In genomic region chr15:84609825-84610442, GRCm38 (mm10) we compare ENCODE assay signal across 10 mouse cellular contexts. TPM values are rescaled to one million over a fixed set of nuclear protein-coding genes. Genes with fewer than 3 reads are reported as not detected.
DNase-seq lines count a peak whose midpoint lies in the region; ATAC-seq and TF ChIP-seq lines count a peak whose summit lies in the region.
"Had no signal": no experiment of that assay in that cellular context is flagged by ENCODE, and none has a peak within 500 bp of the region (broad histone marks: within the 10 kb centered on the region; RNA-seq: fewer than 3 reads in every experiment).

No protein-coding gene starts in this region.

- ATAC-seq in forebrain, embryonic 13.5 days: no peak

- no peak overlapping the region for H3K9ac ChIP-seq in MEL (ENCODE audit: control insufficient read depth, low read depth, low read length, poor library complexity, severe bottlenecking)
- no peak overlapping the region for H3K9ac ChIP-seq in forebrain, embryonic 13.5 days
- H3K9ac ChIP-seq: hindbrain, embryonic 13.5 days had no signal

- H3K4me1 ChIP-seq in MEL (ENCODE audit: control insufficient read depth in 1 of 2, insufficient read depth in 2 of 2, low read length in 2 of 2): peaks cover 4 to 21% of the 10 kb centered on the region in 2 experiments
- peaks cover 31% of the 10 kb centered on the region for H3K4me1 ChIP-seq in forebrain, embryonic 13.5 days

- peaks cover 0 to 17% of the 10 kb centered on the region in 2 experiments; a peak in 2 of 4 replicates for H3K36me3 ChIP-seq in MEL (ENCODE audit: control insufficient read depth in 1 of 2, insufficient read depth in 2 of 2, low read length in 2 of 2)
- H3K36me3 ChIP-seq in forebrain, embryonic 13.5 days (ENCODE audit: poor library complexity, severe bottlenecking): no peaks in the 10 kb centered on the region
- H3K36me3 ChIP-seq: hindbrain, embryonic 13.5 days had no signal

- no peak overlapping the region for H3K4me3 ChIP-seq in MEL (ENCODE audit: control insufficient read depth in 1 of 2, insufficient read depth in 1 of 2, low read depth in 2 of 2, low read length in 2 of 2)
- no peak overlapping the region for H3K4me3 ChIP-seq in forebrain, embryonic 13.5 days
- H3K4me3 ChIP-seq: hindbrain, embryonic 13.5 days had no signal

- no peak for TF ChIP-seq CTCF in MEL (IDR thresholded peaks at IDR 0.05 in 2 of 3, conservative IDR thresholded peaks at IDR 0.05 in 1 of 3; ENCODE audit: control insufficient read depth in 1 of 3, insufficient read depth in 1 of 3, low read depth in 2 of 3, low read length in 3 of 3, poor library complexity in 1 of 3, severe bottlenecking in 1 of 3)

- H3K27me3 ChIP-seq in MEL (ENCODE audit: control insufficient read depth in 1 of 2, insufficient read depth in 2 of 2, low read length in 2 of 2): no peaks in the 10 kb centered on the region
- peaks cover 14% of the 10 kb centered on the region; the same call in 1 of the 2 replicates for H3K27me3 ChIP-seq in forebrain, embryonic 13.5 days

- no peak overlapping the region for H3K4me2 ChIP-seq in forebrain, embryonic 13.5 days
- H3K4me2 ChIP-seq: hindbrain, embryonic 13.5 days had no signal

- H3K27ac ChIP-seq in MEL (ENCODE audit: control insufficient read depth, low read depth, low read length): peak overlapping the region; percentile 49
- no peak overlapping the region for H3K27ac ChIP-seq in forebrain, embryonic 13.5 days
- H3K27ac ChIP-seq: hindbrain, embryonic 13.5 days had no signal

- WGBS in forebrain, embryonic 13.5 days: 63% methylated on average over 15 of the region's 15 CpGs

- no peaks in the 10 kb centered on the region for H3K79me2 ChIP-seq in MEL (ENCODE audit: control insufficient read depth, insufficient read depth, low read length, poor library complexity)

- TF ChIP-seq EP300 in MEL (IDR thresholded peaks at IDR 0.05; ENCODE audit: low read depth in 1 of 2, low read length in 2 of 2): peak; percentile 15 to 36; a peak in 1 of 4 replicates

- TF ChIP-seq POLR2A in MEL (IDR thresholded peaks at IDR 0.05; ENCODE audit: control insufficient read depth in 1 of 2, insufficient read depth in 1 of 2, low read depth in 1 of 2, low read length in 2 of 2, poor library complexity in 1 of 2): no peak

- TF ChIP-seq RAD21 in MEL (IDR thresholded peaks at IDR 0.05; ENCODE audit: low read depth, low read length): no peak; the same call in none of the 2 replicates

- DNase-seq in A20 (ENCODE audit: low read depth, low spot score) (peak; percentile 80), MEL (ENCODE audit: low read depth, low spot score) (peak; percentile 93)
- DNase-seq in layer of hippocampus, postnatal 36 days: peak; percentile 18 to 22
- peak; percentile 74 to 80 for DNase-seq in right cerebral cortex, postnatal 10 days (ENCODE audit: low spot score in 2 of 2)
- DNase-seq in embryo, embryonic 10.5 days (ENCODE audit: low spot score): no peak
- DNase-seq in ovary, adult 18-20 months (ENCODE audit: low spot score): no peak
- no peak for DNase-seq in kidney, postnatal 10 days
- DNase-seq: adrenal gland, postnatal 36 days had no signal

- H3K9me3 ChIP-seq in MEL (replicated peaks; ENCODE audit: insufficient read depth, low read length): no peaks in the 10 kb centered on the region
- no peaks in the 10 kb centered on the region for H3K9me3 ChIP-seq in forebrain, embryonic 13.5 days (replicated peaks)
- H3K9me3 ChIP-seq: hindbrain, embryonic 13.5 days had no signal

TF ChIP-seq in MEL, 35 proteins besides CTCF, POLR2A, EP300 and RAD21:
- TF ChIP-seq E2F4 (IDR thresholded peaks at IDR 0.05; ENCODE audit: borderline replicate concordance, low read depth, low read length): no peak
- peak; percentile 82 for TF ChIP-seq MAX (IDR thresholded peaks at IDR 0.05; ENCODE audit: low read length)
- no peak for TF ChIP-seq MYB (IDR thresholded peaks at IDR 0.05; ENCODE audit: low read depth, low read length)
- TF ChIP-seq SIN3A (IDR thresholded peaks at IDR 0.05; ENCODE audit: low read length): peak; percentile 84
- no peak for TF ChIP-seq ELF1 (IDR thresholded peaks at IDR 0.05; ENCODE audit: low read depth, low read length)
- no peak for TF ChIP-seq POLR2AphosphoS2 (IDR thresholded peaks at IDR 0.05; ENCODE audit: low read length)
- no peak for TF ChIP-seq CHD2 (IDR thresholded peaks at IDR 0.05; ENCODE audit: low read length)
- TF ChIP-seq GABPA (IDR thresholded peaks at IDR 0.05; ENCODE audit: low read depth, low read length): no peak
- peak; percentile 84 for TF ChIP-seq BHLHE40 (IDR thresholded peaks at IDR 0.05; ENCODE audit: borderline replicate concordance, low read depth, low read length)
- no peak for TF ChIP-seq CHD1 (IDR thresholded peaks at IDR 0.05; ENCODE audit: low read depth, low read length)
- TF ChIP-seq USF2 (IDR thresholded peaks at IDR 0.05; ENCODE audit: borderline replicate concordance in 1 of 2, insufficient read depth in 1 of 2, low read depth in 1 of 2, low read length in 2 of 2): peak in 1 of 2 experiments; percentile 61; a peak in 1 of 4 replicates
- no peak for TF ChIP-seq ZNF384 (IDR thresholded peaks at IDR 0.05; ENCODE audit: low read depth, low read length)
- no peak for TF ChIP-seq MEF2A (IDR thresholded peaks at IDR 0.05; ENCODE audit: extremely low read depth, insufficient replicate concordance, low read depth, low read length, poor library complexity, severe bottlenecking)
- TF ChIP-seq MAFK (IDR thresholded peaks at IDR 0.05; ENCODE audit: borderline replicate concordance, low read depth, low read length): no peak
- TF ChIP-seq KAT2A (conservative IDR thresholded peaks at IDR 0.05; ENCODE audit: low read depth, low read length): no peak
- TF ChIP-seq ZKSCAN1 (IDR thresholded peaks at IDR 0.05; ENCODE audit: low read depth, low read length): peak; percentile 95
- TF ChIP-seq JUND (IDR thresholded peaks at IDR 0.05; ENCODE audit: low read depth, low read length): no peak
- TF ChIP-seq TBP (IDR thresholded peaks at IDR 0.05; ENCODE audit: low read depth, low read length): no peak
- TF ChIP-seq MXI1 (IDR thresholded peaks at IDR 0.05; ENCODE audit: low read depth, low read length): peak; percentile 98
- no peak for TF ChIP-seq ZMIZ1 (IDR thresholded peaks at IDR 0.05; ENCODE audit: low read depth, low read length)
- TF ChIP-seq USF1 (IDR thresholded peaks at IDR 0.05; ENCODE audit: low read depth, low read length): peak; percentile 88
- TF ChIP-seq SMC3 (IDR thresholded peaks at IDR 0.05; ENCODE audit: low read depth, low read length): no peak
- no peak for TF ChIP-seq POLR2AphosphoS5 (IDR thresholded peaks at IDR 0.05; ENCODE audit: borderline replicate concordance, low read depth, low read length)
- peak; percentile 72; the same call in 1 of the 2 replicates for TF ChIP-seq MYC (IDR thresholded peaks at IDR 0.05; ENCODE audit: low read depth, low read length)
- 0 out of 2 replicates have a peak, but pooled peaks have one; percentile 51 for TF ChIP-seq MAZ (IDR thresholded peaks at IDR 0.05; ENCODE audit: low read depth, low read length)
- TF ChIP-seq ZC3H11A (IDR thresholded peaks at IDR 0.05; ENCODE audit: low read depth, low read length): no peak
- peak; percentile 84 for TF ChIP-seq ETS1 (IDR thresholded peaks at IDR 0.05; ENCODE audit: low read depth, low read length)
- no peak for TF ChIP-seq NELFE (IDR thresholded peaks at IDR 0.05; ENCODE audit: low read depth, low read length)
- TF ChIP-seq GATA1 (IDR thresholded peaks at IDR 0.05; ENCODE audit: low read depth, low read length): no peak; the same call in 1 of the 2 replicates
- no peak for TF ChIP-seq HCFC1 (IDR thresholded peaks at IDR 0.05; ENCODE audit: low read depth, low read length)
- TF ChIP-seq UBTF (IDR thresholded peaks at IDR 0.05; ENCODE audit: borderline replicate concordance, insufficient read depth, low read depth, low read length): no peak
- peak; percentile 46 for TF ChIP-seq TCF12 (IDR thresholded peaks at IDR 0.05; ENCODE audit: low read depth, low read length)
- peak; percentile 68 for TF ChIP-seq TAL1 (IDR thresholded peaks at IDR 0.05; ENCODE audit: low read length)
- 0 out of 2 replicates have a peak, but pooled peaks have one; percentile 20 for TF ChIP-seq NRF1 (IDR thresholded peaks at IDR 0.05; ENCODE audit: insufficient read depth, low read depth, low read length, poor library complexity, severe bottlenecking)
- 0 out of 2 replicates have a peak, but pooled peaks have one; percentile 9 for TF ChIP-seq RCOR1 (IDR thresholded peaks at IDR 0.05; ENCODE audit: low read depth, low read length)

RNA-seq across cellular contexts. Expression of gene Rtl6, which starts 52.3 kb away (rescaled TPM):
- total RNA-seq in MEL (2012; rRNA removed): not detected in 2 replicates
- polyA plus RNA-seq in MEL (2012; ENCODE audit: insufficient read depth in 1 of 2, insufficient read length in 2 of 2, low read depth in 1 of 2, low replicate concordance in 2 of 2, missing spikeins in 1 of 2): not detected
- 10 to 100 TPM; 55.9 to 56.2 TPM for total RNA-seq in layer of hippocampus, postnatal 36 days (2021)
- polyA plus RNA-seq in forebrain, embryonic 13.5 days (2015; fragmentation: Nextera tagmentation; extraction: Ambion mirVana): 43.5 and 50.2 TPM in 2 replicates

RNA-seq across cellular contexts. Expression of gene Prr5, which starts 59.5 kb away (rescaled TPM):
- total RNA-seq in MEL (2012; rRNA removed): not detected in 2 replicates
- polyA plus RNA-seq in MEL (2012; ENCODE audit: insufficient read depth in 1 of 2, insufficient read length in 2 of 2, low read depth in 1 of 2, low replicate concordance in 2 of 2, missing spikeins in 1 of 2): not detected
- 10 to 100 TPM; 10.6 to 17.3 TPM for total RNA-seq in layer of hippocampus, postnatal 36 days (2021)
- polyA plus RNA-seq in forebrain, embryonic 13.5 days (2015; fragmentation: Nextera tagmentation; extraction: Ambion mirVana): 7.0 and 8.0 TPM in 2 replicates

Comparison
In these comparisons a context has a peak if more than half of its experiments do, and no peak if none do; other contexts are left out.
1. DNase-seq: peak in A20 (single experiment), MEL (single experiment), layer of hippocampus, postnatal 36 days (2 of 2) and right cerebral cortex, postnatal 10 days (2 of 2); none in embryo, embryonic 10.5 days (single experiment), ovary, adult 18-20 months (single experiment) and kidney, postnatal 10 days (single experiment).
2. RNA of gene Rtl6, which starts 52.3 kb away (total RNA-seq): 55.9 to 56.2 TPM in layer of hippocampus, postnatal 36 days; not detected in MEL; every median in the first group is over 10 times any median in the second.
3. RNA of gene Prr5, which starts 59.5 kb away (total RNA-seq): 10.6 to 17.3 TPM in layer of hippocampus, postnatal 36 days; not detected in MEL; every median in the first group is over 10 times any median in the second.